Mouse (Mus musculus): ENCODE measurements at regions not wholly inside any gene's neighbourhood (a gene's known extent, or its start where the extent isn't known, plus 50 kb on each side); places are given as distances from the start of the nearest gene placed in this dataset.

- no peak for ATAC-seq (ENCODE audit: extremely low read depth, insufficient number of reproducible peaks, low FRiP score, poor library complexity, severe bottlenecking)
Observed at GRCm38 (mm10) chr4:9018236-9018635, 779.4 kb upstream of the Car8 start.

DNA sequence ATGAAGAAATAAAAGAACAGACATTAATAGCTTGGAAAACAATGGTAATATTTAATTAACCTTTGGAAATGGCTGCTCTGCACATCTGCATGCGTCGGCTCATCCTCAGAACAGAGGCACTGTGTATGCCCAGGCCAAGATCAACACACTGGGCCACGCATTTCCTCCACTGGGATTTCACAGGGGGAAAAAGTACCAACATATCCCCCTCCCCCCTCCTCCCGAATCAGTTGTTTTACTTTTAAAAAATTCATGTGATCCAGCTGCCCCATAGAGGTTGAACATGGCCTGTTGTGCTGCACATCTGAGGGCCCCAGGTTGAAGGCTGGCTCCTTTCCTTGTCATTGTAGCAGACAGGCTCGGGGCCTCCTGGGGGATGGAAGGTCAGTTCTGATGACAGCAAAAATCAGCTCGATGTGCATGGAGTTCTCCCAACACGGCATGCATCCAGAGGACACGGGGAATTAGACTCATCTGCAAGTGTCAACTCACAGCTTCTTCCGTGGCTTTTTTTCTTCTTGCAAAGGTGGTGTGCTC lies 777.7 kb upstream of the Car8 start:
- TF ChIP-seq POLR2AphosphoS5 (IDR thresholded peaks at IDR 0.05; ENCODE audit: insufficient replicate concordance, low read depth, low read length): no peak
- TF ChIP-seq GATA2 (IDR thresholded peaks at IDR 0.05; ENCODE audit: borderline replicate concordance, low read depth, low read length): no peak
- no peak for TF ChIP-seq GATA1 (IDR thresholded peaks at IDR 0.05; ENCODE audit: borderline replicate concordance, low read length)
- no peak for TF ChIP-seq CTCF (IDR thresholded peaks at IDR 0.05; ENCODE audit: low read depth, low read length)
- TF ChIP-seq TAL1 (conservative IDR thresholded peaks at IDR 0.05; ENCODE audit: low read depth, low read length): no peak
- Histone ChIP-seq H3K36me3 (replicated peaks) (no peaks in the 10 kb centered on the region), H3K27me3 (ENCODE audit: insufficient read depth, low read length) (peaks cover 6% of the 10 kb centered on the region; the same call in 1 of the 2 replicates), H3K4me3 (ENCODE audit: low read depth, low read length) (no peak overlapping the region), H3K9me3 (replicated peaks) (no peaks in the 10 kb centered on the region), H3K4me1 (ENCODE audit: insufficient read depth, low read depth, low read length) (no peaks in the 10 kb centered on the region)
- ATAC-seq (ENCODE audit: extremely low read depth, insufficient number of reproducible peaks, low FRiP score, poor library complexity, severe bottlenecking) (no peak), DNase-seq (ENCODE audit: low spot score) (no peak)

More at GRCm38 (mm10) chr4:9018236-9018635, 779.4 kb upstream of the Car8 start:
- Histone ChIP-seq H3K36me3 (replicated peaks) (no peaks in the 10 kb centered on the region), H3K27me3 (ENCODE audit: insufficient read depth, low read length) (peaks cover 2% of the 10 kb centered on the region; the same call in 1 of the 2 replicates), H3K4me3 (ENCODE audit: low read depth, low read length) (no peak overlapping the region), H3K4me1 (ENCODE audit: insufficient read depth, low read depth, low read length) (no peaks in the 10 kb centered on the region), H3K9me3 (replicated peaks) (no peaks in the 10 kb centered on the region)
- no peak for DNase-seq (ENCODE audit: low spot score)
- TF ChIP-seq GATA2 (IDR thresholded peaks at IDR 0.05; ENCODE audit: borderline replicate concordance, low read depth, low read length) (no peak), TAL1 (conservative IDR thresholded peaks at IDR 0.05; ENCODE audit: low read depth, low read length) (no peak), CTCF (IDR thresholded peaks at IDR 0.05; ENCODE audit: low read depth, low read length) (no peak), POLR2AphosphoS5 (IDR thresholded peaks at IDR 0.05; ENCODE audit: insufficient replicate concordance, low read depth, low read length) (no peak), GATA1 (IDR thresholded peaks at IDR 0.05; ENCODE audit: borderline replicate concordance, low read length) (no peak)

DNA sequence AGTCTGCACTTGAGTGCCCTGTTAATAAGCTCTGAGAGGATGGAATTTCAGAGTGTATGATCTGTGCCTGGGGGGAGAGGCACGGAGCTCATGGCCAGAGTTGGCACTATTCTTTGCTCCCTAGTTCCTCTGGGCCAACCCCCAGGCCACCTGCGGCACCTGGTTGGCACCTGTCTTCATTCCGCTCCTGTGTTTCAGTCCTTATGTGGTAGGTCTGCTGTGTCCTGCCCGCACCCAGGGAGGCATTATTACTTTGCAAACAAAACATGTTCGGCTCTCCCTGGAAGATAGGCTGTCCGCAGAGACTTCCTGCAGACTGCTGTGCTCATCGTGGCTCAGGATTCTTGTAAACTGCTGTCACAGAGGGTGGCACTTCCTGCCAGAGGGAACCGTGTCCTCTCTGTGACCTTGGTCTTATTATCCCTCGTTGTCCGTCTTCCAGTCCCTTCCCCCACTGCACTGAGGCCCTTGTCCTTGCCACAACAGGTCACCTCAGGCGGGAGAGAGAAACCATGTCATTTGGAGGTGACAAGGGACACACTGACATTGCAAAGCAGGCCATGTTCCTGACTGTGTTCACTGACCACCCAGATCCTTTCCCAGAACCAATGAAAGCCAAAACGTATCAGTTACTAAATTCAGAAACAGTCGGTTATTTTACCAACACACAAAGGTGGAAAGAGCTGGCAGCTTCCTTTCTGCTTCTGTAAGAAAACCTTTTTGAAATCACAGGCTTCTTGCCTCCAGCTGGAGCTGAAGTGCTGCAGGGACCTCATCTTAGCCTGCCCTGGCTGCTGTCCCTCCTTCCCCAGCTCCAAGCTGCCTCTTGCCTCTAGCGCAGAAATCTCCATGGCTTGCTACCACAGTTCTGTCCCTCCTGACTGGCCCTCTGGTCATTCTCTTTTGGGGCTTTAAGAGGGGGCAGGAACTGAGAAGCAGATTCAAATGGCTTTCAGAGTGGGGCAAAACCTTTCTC lies 777.0 kb upstream of the Car8 start:
- H3K4me1 ChIP-seq (ENCODE audit: insufficient read depth, low read depth, low read length): no peaks in the 10 kb centered on the region
- DNase-seq (ENCODE audit: low spot score): no peak
- peaks cover 6% of the 10 kb centered on the region; the same call in 1 of the 2 replicates for H3K27me3 ChIP-seq (ENCODE audit: insufficient read depth, low read length)
- no peaks in the 10 kb centered on the region for H3K9me3 ChIP-seq (replicated peaks)
- ATAC-seq (ENCODE audit: extremely low read depth, insufficient number of reproducible peaks, low FRiP score, poor library complexity, severe bottlenecking): no peak
- no peaks in the 10 kb centered on the region for H3K36me3 ChIP-seq (replicated peaks)
- no peak overlapping the region for H3K4me3 ChIP-seq (ENCODE audit: low read depth, low read length)
- TF ChIP-seq TAL1 (conservative IDR thresholded peaks at IDR 0.05; ENCODE audit: low read depth, low read length) (no peak), GATA1 (IDR thresholded peaks at IDR 0.05; ENCODE audit: borderline replicate concordance, low read length) (no peak), POLR2AphosphoS5 (IDR thresholded peaks at IDR 0.05; ENCODE audit: insufficient replicate concordance, low read depth, low read length) (no peak), CTCF (IDR thresholded peaks at IDR 0.05; ENCODE audit: low read depth, low read length) (no peak), GATA2 (IDR thresholded peaks at IDR 0.05; ENCODE audit: borderline replicate concordance, low read depth, low read length) (no peak)

GRCm38 (mm10) chr4:9014986-9015385 lies 776.1 kb upstream of the Car8 start:
- DNase-seq (ENCODE audit: low spot score) (no peak), ATAC-seq (ENCODE audit: extremely low read depth, insufficient number of reproducible peaks, low FRiP score, poor library complexity, severe bottlenecking) (no peak)
- Histone ChIP-seq H3K4me1 (ENCODE audit: insufficient read depth, low read depth, low read length) (no peaks in the 10 kb centered on the region), H3K36me3 (replicated peaks) (no peaks in the 10 kb centered on the region), H3K27me3 (ENCODE audit: insufficient read depth, low read length) (peaks cover 6% of the 10 kb centered on the region; the same call in 1 of the 2 replicates), H3K4me3 (ENCODE audit: low read depth, low read length) (no peak overlapping the region), H3K9me3 (replicated peaks) (no peaks in the 10 kb centered on the region)
- no peak for TF ChIP-seq CTCF (IDR thresholded peaks at IDR 0.05; ENCODE audit: low read depth, low read length)
- TF ChIP-seq TAL1 (conservative IDR thresholded peaks at IDR 0.05; ENCODE audit: low read depth, low read length): no peak
- no peak for TF ChIP-seq POLR2AphosphoS5 (IDR thresholded peaks at IDR 0.05; ENCODE audit: insufficient replicate concordance, low read depth, low read length)
- TF ChIP-seq GATA1 (IDR thresholded peaks at IDR 0.05; ENCODE audit: borderline replicate concordance, low read length): no peak
- TF ChIP-seq GATA2 (IDR thresholded peaks at IDR 0.05; ENCODE audit: borderline replicate concordance, low read depth, low read length): no peak

GRCm38 (mm10) chr4:9012787-9013186 lies 773.9 kb upstream of the Car8 start:
- H3K9me3 ChIP-seq (replicated peaks): no peaks in the 10 kb centered on the region

GRCm38 (mm10) chr4:9011952-9012351 lies 773.1 kb upstream of the Car8 start:
- Histone ChIP-seq H3K27me3 (ENCODE audit: insufficient read depth, low read length) (peaks cover 6% of the 10 kb centered on the region; the same call in 1 of the 2 replicates), H3K9me3 (replicated peaks) (no peaks in the 10 kb centered on the region), H3K36me3 (replicated peaks) (no peaks in the 10 kb centered on the region), H3K4me3 (ENCODE audit: low read depth, low read length) (no peak overlapping the region), H3K4me1 (ENCODE audit: insufficient read depth, low read depth, low read length) (no peaks in the 10 kb centered on the region)
- TF ChIP-seq GATA1 (IDR thresholded peaks at IDR 0.05; ENCODE audit: borderline replicate concordance, low read length) (no peak), CTCF (IDR thresholded peaks at IDR 0.05; ENCODE audit: low read depth, low read length) (no peak)
- no peak for DNase-seq (ENCODE audit: low spot score)
- no peak for ATAC-seq (ENCODE audit: extremely low read depth, insufficient number of reproducible peaks, low FRiP score, poor library complexity, severe bottlenecking)

More at GRCm38 (mm10) chr4:9012787-9013186, 773.9 kb upstream of the Car8 start:
- ATAC-seq (ENCODE audit: extremely low read depth, insufficient number of reproducible peaks, low FRiP score, poor library complexity, severe bottlenecking) (no peak), DNase-seq (ENCODE audit: low spot score) (no peak)
- H3K36me3 ChIP-seq (replicated peaks): no peaks in the 10 kb centered on the region
- TF ChIP-seq TAL1 (conservative IDR thresholded peaks at IDR 0.05; ENCODE audit: low read depth, low read length) (no peak), CTCF (IDR thresholded peaks at IDR 0.05; ENCODE audit: low read depth, low read length) (no peak), GATA1 (IDR thresholded peaks at IDR 0.05; ENCODE audit: borderline replicate concordance, low read length) (no peak), POLR2AphosphoS5 (IDR thresholded peaks at IDR 0.05; ENCODE audit: insufficient replicate concordance, low read depth, low read length) (no peak), GATA2 (IDR thresholded peaks at IDR 0.05; ENCODE audit: borderline replicate concordance, low read depth, low read length) (no peak)
- H3K27me3 ChIP-seq (ENCODE audit: insufficient read depth, low read length): peaks cover 6% of the 10 kb centered on the region; the same call in 1 of the 2 replicates
- H3K4me1 ChIP-seq (ENCODE audit: insufficient read depth, low read depth, low read length): no peaks in the 10 kb centered on the region
- H3K4me3 ChIP-seq (ENCODE audit: low read depth, low read length): no peak overlapping the region
